In the genomic region with DNA sequence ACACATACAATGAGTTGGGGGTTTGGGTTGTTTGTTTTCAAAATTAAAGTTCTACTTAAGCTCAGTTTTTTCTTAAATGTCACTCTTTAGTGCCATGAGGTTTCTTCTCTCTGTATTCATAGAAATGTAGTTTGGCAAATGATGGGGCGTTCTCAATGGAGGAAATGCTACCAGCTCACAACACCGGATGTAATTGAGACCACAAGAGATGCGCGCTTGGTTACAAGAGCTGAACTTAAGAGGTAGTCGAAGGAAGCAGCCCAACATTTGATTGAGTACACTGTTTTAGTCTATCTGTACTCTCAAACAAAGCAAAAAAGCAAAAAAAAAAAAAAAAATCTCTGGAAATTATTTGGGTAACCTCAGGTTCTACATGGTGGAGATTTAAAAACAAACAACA, we compare ENCODE assay signal across 17 mouse cellular contexts. TPM values are rescaled to one million over a fixed set of nuclear protein-coding genes. Genes with fewer than 3 reads are reported as not detected.
A peak's percentile ranks its signal among the peaks of the same experiment; 100 is the strongest.
DNase-seq lines count a peak whose midpoint lies in the region.
"Had no signal": no experiment of that assay in that cellular context is flagged by ENCODE, and none has a peak within 500 bp of the region (broad histone marks: within the 10 kb centered on the region; RNA-seq: fewer than 3 reads in every experiment).

No protein-coding gene starts in this region.

- no peaks in the 10 kb centered on the region for H3K4me1 ChIP-seq in hindbrain, embryonic 10.5 days (replicated peaks)

- no peaks in the 10 kb centered on the region for H3K36me3 ChIP-seq in hindbrain, embryonic 10.5 days
- H3K36me3 ChIP-seq: heart, embryonic 12.5 days; limb, embryonic 10.5 days; liver, embryonic 12.5 days had no signal

- no peaks in the 10 kb centered on the region for H3K27me3 ChIP-seq in hindbrain, embryonic 10.5 days (ENCODE audit: insufficient read depth, poor library complexity, severe bottlenecking)
- H3K27me3 ChIP-seq: heart, embryonic 12.5 days; liver, embryonic 12.5 days had no signal

- 80% methylated on average over 5 of the region's 5 CpGs for WGBS in hindbrain, embryonic 10.5 days

- H3K9me3 ChIP-seq in hindbrain, embryonic 10.5 days, result no peaks in the 10 kb centered on the region
- H3K9me3 ChIP-seq: heart, embryonic 12.5 days; limb, embryonic 10.5 days; liver, embryonic 12.5 days had no signal

- H3K4me3 ChIP-seq in hindbrain, embryonic 10.5 days, result no peak overlapping the region
- H3K4me3 ChIP-seq: erythroblast, embryonic 14.5 days; heart, embryonic 12.5 days; limb, embryonic 10.5 days; liver, embryonic 12.5 days had no signal

- H3K27ac ChIP-seq in hindbrain, embryonic 10.5 days, result no peak overlapping the region
- H3K27ac ChIP-seq: limb, embryonic 10.5 days; liver, embryonic 12.5 days had no signal

- peak; percentile 74 for DNase-seq in CD4-positive helper T cell, adult 2 months (ENCODE audit: low read depth, low spot score)
- DNase-seq in CD8-positive naive resting alpha-beta T cell, adult 2 months (ENCODE audit: low read depth in 2 of 2, low spot score in 2 of 2), result peak; percentile 37 to 48
- peak; percentile 73 for DNase-seq in induced T-regulatory cell, adult 2 months (ENCODE audit: low read depth)
- peak; percentile 29 to 47 for DNase-seq in thymus, postnatal 10 days (ENCODE audit: low spot score in 2 of 2)
- no peak for DNase-seq in layer of hippocampus, adult 9-10 months (ENCODE audit: low spot score)
- DNase-seq in hindbrain, embryonic 10.5 days (ENCODE audit: low spot score), result no peak
- DNase-seq in adrenal gland, adult 18-20 months (ENCODE audit: low spot score in 2 of 2), result no peak
- DNase-seq: adrenal gland, adult 8-10 months; cerebellum, adult 2 months; forebrain, postnatal 0 days; heart, postnatal 36 days; kidney, postnatal 14 days; retina, postnatal 1 day had no signal

RNA-seq across cellular contexts. Expression of a gene that starts 58.9 kb away (rescaled TPM):
- 69.7 and 82.1 TPM in 2 replicates for polyA plus RNA-seq in hindbrain, embryonic 10.5 days (2016; fragmentation: Nextera tagmentation; extraction: Ambion mirVana)
- 10 to 100 TPM; 43.4 to 51.9 TPM for total RNA-seq in adrenal gland, adult 18-20 months (2021)

Comparison
In these comparisons a context has a peak if more than half of its experiments do, and no peak if none do; other contexts are left out.
1. DNase-seq: peak in CD4-positive helper T cell, adult 2 months (single experiment), CD8-positive naive resting alpha-beta T cell, adult 2 months (2 of 2), induced T-regulatory cell, adult 2 months (single experiment) and thymus, postnatal 10 days (2 of 2); none in layer of hippocampus, adult 9-10 months (single experiment), hindbrain, embryonic 10.5 days (single experiment) and adrenal gland, adult 18-20 months (0 of 2).